Mouse (Mus musculus) monocyte, adult 5-6 weeks (primary cell): ENCODE measurements around the gene Gga2. TPM values are rescaled to one million over a fixed set of nuclear protein-coding genes. Genes with fewer than 3 reads are reported as not detected.

Experiments
- ATAC-seq: fragments of 153-309, 156-312 bp; replicated peaks from 2 replicates; pipeline ENCODE4 v1.8.0; 2017; ENCODE audit warnings: mild to moderate bottlenecking; ENCODE audit not compliant: low TSS enrichment, insufficient number of reproducible peaks, severe bottlenecking, poor library complexity, low FRiP score
- total RNA-seq: library from RNA; stranded (forward); fragments of 200-1000, 200-491, 200-594 nt; gene quantifications from 3 replicates; pipeline ENCODE4 v1.2.3, GENCODE M21; 2017

Gene Gga2
- 6.1 to 7.8 TPM (median 7.4 TPM) in 3 replicates for total RNA-seq

DNA sequence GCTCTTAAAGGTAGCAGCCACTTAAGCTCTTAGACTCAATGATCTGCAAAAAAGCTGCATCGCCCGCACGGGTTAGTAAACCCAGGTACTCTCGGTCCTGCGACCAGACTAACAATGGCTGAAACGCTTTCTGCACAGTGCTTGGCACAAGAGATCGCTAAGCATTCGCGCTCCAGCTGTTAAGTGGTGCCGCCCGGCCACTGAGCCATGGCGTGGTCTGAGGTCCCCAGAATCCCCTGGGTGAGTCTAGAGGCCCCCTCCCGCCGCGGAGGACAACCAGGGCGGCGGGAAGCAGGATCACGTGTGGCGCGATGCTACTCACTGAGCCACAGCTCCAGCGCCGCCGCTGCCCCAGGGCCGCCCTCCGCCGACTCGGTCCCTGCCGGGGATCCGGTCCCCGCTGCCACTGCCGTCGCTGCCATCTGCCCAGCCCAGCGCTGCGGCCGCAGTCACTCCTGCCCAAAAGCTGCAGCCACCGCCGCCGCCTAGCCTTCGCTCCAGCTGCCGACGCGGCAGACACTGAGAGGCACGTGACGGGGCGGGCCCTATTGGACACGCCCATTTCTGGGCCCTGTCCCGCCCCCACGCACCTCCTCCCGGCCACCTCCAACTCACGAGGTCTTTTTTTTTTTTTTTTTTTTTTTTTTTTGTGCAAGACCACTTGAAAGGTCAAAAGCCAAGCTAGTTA lies at the start of gene Gga2:
TSS of gene Gga2 (minus strand) at position 556 of the 688 bp plus-strand sequence.
- peak; percentile 89 for ATAC-seq

DNA sequence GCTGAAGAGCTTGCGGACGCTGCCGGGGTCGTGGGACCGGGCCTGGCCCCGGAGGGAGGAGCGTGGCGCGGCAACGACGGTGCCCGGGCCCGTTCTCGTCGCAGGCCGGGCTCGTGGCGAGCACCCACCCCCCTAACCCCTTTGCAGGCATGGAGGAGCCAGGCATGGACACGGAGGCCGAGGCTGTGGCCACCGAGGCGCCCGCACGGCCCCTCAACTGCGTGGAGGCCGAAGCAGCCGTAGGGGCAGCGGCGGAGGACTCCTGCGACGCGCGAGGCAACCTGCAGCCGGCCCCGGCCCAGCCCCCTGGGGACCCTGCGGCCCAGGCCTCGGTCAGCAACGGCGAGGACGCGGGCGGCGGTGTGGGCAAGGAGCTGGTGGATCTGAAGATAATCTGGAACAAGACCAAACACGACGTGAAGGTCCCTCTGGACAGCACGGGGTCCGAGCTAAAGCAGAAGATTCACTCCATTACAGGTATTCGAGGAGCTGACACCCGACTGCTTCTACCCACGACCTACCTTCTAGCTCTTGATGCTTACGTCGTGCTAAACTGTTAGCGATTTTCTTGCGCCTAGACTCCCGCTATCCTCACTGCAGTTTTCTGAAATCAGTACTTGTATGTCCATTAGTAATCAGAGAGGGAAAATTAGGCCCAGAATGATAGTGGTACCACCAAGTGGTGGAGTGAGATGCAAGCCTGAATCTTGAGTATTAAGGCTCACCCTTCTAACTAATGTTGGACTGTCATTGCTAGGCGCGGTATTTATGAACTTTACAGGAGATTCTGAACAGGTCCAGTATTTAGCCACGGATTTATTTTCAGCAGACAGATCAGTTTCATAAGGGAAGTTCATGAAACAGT lies 46.7 kb upstream of the Gga2 start:
- ATAC-seq = no peak

DNA sequence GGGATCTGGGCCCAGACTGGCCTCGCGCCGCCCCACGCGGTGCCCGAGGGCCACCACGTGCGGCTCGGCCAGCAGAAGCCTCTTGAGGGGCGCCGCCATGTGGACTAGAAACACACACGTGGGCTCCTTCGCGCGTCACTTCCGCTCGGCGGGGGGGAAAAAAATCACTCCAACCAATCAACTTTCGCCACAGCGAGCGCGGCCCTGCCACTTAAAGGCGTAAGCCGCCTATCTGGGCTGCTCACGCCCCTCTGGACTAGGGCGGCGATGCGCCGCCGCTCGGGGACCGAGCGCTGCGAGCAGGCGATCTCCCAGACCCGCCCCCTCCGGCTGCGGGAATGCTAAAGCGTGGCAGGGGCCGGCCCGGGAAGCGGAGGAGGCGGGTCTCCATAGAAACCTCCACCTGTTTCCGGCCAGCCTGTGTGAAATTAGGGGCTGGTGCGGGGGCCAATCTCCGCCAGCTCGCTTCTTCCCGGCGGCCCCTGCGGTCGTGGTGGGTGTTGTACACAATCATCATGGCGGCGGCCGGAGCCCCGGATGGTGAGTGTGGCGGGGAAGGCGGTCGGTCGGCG lies 46.0 kb upstream of the Gga2 start, which contains the start of the genes Ubfd1 and Ears2:
TSS of gene Ubfd1 (plus strand) at position 231 of the 572 bp plus-strand sequence.
TSS of gene Ears2 (minus strand) at position 319 of the 572 bp plus-strand sequence.
- ATAC-seq = peak; percentile 92

DNA sequence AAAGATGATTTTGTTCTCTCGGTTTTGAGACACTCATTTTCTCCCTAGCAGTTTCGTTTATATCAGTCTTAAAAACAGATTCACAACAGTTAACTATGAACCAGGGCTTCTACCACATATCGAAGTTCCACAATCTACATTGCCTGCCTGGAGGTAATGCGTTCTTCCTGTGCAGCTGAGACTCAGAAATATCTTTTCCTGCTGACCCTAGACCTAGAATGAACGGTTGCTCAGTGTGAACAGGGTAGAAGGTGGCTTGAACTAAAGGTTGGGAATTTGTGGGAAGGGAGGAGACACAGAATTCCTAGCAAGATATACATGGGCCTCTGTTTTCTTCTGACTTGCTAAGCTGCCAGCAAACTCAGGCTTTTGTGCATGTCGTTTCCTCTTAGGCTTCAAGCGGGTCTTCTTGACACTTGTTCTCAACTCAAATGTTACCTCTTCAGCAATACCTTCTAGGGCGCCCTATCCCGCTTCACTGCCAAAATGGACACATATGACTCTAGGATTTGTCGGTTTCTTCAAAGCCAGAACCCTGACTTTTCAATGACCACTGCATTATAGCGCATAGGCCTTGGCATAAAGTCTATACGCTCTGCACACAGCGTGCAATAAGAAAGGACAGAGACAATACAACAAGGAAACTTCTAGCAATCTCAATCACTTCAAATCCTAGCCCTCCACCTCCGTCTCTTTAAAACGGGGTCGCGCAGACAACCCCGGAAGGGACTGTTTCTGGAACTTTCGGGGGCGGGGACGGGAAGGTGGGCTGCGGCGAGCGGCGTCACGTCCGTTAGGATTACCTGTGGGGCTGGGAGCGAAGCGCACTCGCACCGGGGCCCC lies 45.3 kb upstream of the Gga2 start:
- ATAC-seq = no peak; the same call in 1 of the 2 replicates

DNA sequence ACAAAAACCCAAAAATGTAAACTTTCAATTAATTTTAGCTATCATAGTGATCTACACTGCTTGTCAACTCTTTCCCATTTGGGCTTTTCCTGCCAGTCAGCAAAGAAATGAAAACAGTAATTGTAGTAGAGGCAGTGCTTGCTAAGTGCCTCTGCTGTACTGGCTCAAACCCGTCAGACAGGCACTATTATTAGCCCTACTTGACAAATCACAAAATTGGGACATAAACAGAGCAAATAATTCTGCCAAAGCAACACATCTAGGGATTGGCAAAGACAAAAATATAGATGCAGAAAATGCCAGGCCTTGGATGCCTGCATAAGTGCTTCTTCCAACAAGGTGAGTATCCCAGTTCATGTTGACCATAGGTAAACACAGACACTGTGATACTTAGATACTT lies 44.6 kb upstream of the Gga2 start:
- ATAC-seq = no peak

DNA sequence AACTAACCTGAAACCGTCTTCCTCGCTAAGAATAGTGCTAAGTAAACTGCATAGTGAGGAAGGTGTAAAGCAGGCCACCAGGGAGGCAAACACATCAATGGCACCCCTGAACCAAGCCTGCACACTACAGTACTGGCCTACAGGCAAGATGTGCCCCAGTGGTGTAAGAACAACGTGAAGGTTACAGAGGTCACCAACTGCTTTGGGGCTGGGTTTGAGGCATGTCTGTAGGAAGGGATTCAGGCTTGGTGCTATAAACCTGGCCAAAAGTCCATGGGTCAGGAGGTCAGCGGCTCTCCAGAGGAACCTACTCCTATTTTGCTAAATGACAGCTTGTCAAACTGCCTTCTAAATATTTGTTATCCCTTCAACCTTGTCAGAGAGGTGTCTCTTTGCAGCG lies 35.6 kb upstream of the Gga2 start:
- no peak for ATAC-seq

DNA sequence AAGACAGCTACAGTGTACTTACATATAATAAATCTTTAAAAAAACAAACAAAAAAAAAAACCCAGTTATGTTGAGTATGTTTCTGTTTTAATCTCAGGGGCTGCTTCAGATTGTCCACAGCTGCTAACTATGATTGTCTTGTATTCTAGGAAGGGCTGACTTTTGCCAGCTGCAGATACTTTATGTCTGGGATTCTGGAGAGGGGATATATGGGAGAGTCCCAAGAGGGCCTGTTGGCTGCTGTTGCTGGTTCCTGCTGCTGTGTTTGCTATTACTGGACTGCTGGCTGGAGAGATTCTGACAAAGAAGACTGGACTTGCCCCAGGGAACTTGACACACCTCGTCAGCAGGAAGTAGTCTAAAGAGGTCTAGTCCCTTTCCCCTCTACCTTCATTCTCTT lies 29.8 kb upstream of the Gga2 start:
- no peak for ATAC-seq

DNA sequence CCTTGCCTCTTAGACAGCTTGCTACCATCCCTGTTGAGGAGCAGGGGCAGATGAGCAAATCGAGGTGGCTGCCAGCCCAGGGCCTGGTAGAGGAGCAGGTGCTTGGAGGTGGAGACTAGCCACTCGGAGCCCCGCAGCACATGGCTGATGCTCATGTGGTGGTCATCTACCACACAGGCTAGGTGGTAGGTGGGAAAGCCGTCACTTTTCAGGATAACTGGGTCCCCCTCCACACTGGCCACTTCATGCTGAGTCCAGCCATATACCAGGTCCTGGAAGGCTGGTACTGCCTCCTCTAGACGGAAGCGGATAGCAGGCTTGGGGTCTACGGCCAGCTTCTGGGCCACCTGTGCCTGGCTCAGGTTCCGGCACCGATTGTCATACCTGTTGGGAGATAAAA lies 27.2 kb upstream of the Gga2 start:
- ATAC-seq = no peak

DNA sequence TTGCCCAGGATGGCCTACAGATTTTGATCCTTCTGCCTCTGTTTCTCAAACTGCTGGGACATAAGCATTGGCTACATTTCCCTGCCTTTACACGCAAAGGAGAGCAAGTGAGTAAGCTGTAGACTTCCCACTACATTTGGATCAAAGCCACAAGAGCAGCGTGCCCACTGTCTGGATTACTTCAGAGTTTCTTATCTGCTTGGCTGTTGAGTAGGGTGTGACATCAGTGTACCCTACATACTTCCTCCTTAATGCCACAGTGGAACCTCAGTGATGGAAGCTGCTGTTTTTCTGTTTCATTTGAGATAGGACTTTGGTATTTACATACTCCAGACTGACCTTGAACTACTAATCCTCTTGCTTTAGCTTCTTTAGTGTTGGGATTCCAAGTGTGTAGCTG lies 25.8 kb upstream of the Gga2 start:
- ATAC-seq = no peak

DNA sequence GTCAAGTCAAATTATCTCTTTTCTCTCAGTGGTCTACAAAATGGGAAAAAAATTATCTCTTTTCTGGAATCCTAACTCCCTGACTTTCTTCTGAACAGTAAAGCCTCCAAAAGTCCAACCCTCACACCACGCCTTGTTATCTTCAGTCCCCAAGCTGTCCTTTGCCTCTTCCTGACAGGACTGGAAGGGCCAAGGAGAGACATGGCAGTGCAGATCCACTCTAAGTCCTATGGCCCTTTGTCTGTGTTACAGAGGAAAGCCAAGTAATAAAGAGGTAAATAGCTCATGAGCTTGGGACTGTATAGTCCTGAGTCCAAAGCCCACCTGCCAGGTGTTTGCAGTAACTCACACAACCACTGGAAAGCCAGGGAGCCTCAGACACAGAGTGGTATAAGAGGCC lies 24.7 kb upstream of the Gga2 start:
- no peak for ATAC-seq

DNA sequence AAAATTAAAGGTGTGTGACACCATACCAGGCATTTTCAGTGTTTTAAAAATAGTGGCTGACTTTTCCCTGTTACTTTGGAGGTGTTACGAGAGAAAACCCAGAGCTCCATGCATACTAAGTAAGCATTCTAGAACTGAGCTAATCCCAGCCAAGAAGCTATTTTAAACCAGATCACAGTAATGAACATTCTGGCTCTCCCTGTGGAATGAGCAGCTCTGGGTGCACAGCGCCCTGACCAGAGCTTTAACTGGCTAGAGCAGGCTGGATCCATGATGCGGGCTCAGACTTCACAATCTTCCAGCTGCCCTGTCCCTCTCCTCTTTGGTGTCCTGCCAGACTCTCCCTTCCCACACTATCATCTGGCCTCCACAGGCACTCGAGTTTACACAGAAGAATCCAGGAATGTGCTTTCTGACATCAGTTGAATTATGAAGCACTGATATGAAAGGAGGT lies 24.2 kb upstream of the Gga2 start:
- ATAC-seq = no peak

DNA sequence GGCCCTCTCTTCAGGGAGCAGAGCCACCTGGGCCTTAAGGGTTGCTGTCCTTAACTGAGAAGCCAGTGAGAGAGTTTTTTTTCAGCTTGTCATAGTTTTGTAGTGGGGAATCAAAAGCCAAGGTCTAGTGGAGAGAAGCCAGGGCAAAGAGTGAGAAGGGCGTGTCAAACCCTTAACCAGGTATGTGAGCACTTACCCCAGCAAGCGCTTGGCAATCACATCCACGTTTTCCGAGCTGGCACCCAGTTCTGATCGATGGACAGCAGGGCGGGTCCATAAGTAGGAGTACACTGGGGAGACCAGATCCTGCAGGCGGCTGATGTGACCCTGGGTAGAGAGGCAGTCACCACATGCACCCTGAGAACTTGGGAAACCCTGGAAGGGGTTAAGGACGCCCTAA lies 23.1 kb upstream of the Gga2 start:
- ATAC-seq = no peak

DNA sequence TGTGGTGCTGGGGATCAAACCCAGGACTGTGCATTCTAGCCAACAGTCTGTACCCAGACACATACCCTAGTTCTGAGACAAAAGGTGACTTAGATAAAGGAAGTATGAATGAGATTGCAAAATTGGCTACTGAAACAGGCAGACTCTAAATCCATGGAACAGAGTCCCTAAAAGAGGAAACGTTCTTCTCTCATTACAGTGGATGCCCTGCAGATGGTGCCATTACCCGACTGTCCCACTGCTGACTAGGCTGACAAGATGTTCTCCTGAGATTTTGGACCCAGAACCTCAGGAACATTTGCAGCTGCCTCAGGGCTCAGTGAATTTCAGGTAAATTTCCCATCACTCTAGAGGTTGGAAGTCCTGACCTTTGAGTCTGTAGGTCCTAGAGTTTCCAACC lies 13.3 kb upstream of the Gga2 start:
- peak; percentile 59; the same call in 1 of the 2 replicates for ATAC-seq

DNA sequence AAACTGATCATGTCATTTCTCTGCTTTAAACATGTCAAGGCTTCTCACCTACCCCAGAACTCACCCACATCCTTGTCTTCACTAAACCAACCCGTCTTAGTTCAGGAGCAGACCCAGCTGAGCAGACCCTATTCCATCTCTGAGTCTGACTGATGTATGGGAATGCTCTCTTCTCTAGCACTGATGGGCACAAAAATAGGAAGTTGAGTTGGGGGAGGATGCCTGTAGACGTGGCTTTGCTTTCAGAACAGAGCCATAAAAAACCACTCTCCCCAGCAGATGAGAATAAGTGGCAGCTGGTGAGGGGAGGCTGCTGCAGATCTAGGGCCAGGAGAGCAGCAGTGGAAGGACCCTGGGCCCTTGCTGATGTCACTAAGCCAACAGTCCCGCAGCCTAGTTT lies 12.3 kb upstream of the Gga2 start:
- no peak for ATAC-seq

DNA sequence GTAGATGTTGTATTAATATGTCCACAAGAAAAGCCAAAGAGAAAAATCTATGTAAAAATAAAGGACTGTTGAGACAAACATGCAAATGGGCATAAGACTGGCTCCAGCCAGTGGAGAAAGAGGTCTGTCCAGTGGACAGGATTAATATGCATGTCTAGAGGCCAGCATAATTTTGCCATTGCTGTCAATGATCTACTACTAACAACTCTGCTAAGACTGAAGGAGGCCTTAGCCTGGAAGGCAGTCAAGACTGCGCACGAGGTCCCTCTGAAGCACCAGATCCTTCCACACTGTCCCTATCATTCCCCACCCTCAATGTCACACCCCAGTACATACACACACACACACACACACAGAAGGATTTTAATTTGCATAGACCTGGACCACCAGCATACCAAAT lies 1.1 kb upstream of the Gga2 start:
- no peak for ATAC-seq

DNA sequence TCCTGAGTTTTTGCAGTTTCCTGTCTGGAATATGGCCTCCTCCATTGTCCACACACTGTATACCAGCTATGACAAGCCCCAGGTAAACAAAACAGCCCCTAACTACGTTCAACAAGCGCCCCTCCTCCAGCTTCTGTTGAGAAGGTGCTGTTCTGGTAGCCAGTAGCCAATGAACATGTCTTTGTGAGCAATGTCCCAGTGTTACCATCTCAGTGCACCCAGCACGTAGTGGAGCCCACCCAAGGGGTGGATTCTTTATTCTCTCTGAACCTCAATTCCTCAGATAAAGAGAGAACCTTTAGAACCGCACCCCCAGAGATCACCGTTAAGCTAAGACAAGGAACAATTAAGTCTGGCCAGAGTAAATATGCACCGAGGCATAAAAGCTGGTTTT lies 752 bp downstream of the Gga2 start:
- ATAC-seq = no peak

DNA sequence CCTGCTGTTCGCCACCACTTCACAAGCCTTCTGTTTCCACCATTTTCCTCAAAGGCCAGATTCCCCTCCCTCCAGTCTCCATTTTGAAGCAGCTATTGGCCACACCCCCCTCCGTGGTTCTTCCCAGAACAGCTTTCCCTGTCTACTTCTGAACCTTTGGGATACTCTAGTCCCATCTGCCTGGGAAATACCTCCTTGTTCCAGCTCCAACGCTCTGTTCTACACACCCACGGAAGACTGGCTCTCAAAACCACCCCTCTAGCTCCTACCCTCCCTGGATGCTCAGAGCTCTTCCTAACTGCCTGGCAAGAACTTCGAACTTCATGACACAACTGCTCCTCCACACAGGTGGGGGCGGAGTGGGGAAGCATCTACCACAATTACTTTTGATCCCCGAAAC lies 2.0 kb downstream of the Gga2 start:
- no peak for ATAC-seq

DNA sequence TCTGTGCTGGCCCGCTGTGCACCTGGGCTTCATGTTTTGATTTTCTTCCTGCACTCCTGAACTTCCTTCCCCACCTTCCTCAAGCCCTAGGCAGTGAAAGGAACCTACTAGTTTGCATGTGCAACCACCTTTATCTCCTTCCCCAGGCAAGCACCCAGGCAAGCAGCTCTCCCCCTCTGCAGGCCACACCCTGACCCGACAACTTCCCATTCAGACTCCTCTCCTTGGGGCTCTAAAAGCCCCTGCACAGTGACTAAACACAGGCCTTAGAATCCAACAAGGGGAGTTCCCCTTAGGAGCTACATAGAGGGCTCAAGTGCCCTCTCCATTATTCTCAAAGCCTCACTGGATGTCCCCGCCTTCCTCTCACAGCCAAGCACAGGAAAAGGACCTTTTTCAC lies 2.8 kb downstream of the Gga2 start:
- no peak for ATAC-seq

DNA sequence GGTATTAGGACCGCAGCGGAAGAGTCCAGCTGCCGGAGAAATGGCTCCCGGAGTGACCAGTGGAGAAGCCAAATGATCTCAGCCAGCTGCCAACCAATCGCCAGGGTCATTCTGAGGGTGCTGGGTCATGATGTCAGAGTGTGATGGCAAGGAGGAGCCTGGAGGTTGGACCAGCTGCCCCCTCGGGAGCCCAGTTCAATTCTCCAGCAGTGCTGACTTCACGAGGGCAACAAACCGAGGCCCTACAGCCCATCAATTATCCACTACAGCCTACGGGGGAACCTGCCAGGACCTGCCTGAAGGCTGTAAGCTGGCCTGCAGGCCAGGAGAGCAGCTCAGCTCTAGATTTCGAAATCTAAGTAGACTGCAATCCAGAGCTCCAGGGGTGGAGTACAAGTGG lies 5.3 kb downstream of the Gga2 start:
- no peak for ATAC-seq
